Mouse (Mus musculus) G1E-ER4 (cell line): ENCODE data around the gene Capza2. TPM values are rescaled to one million over a fixed set of nuclear protein-coding genes. Genes with fewer than 3 reads are reported as not detected.

Experiments used
- GATA1 ChIP-seq: IDR thresholded peaks from one replicate; pipeline ENCODE4 v1.8.0; 2012; ENCODE audit warnings: low read length, inconsistent platforms
- polyA plus RNA-seq: library from polyadenylated mRNA; stranded (reverse); fragments of >175 nt; gene quantifications from 2 replicates; pipeline ENCODE4 v1.2.3, GENCODE M21; 2012

The Capza2 gene
- polyA plus RNA-seq, result 11.2 and 13.4 TPM in 2 replicates

- TF ChIP-seq GATA1, result no peak
Observed at GRCm38 (mm10) chr6:17635615-17636284, at the start of gene Capza2. Gene Capza2 (plus strand): TSS chr6:17636234.

- no peak for TF ChIP-seq GATA1
Observed at GRCm38 (mm10) chr6:17589049-17589952, 46.7 kb upstream of the Capza2 start.

- no peak for TF ChIP-seq GATA1
Observed at GRCm38 (mm10) chr6:17589953-17590627, 45.9 kb upstream of the Capza2 start.

- TF ChIP-seq GATA1, result no peak
Observed at GRCm38 (mm10) chr6:17593971-17594370, 42.1 kb upstream of the Capza2 start.

GRCm38 (mm10) chr6:17595712-17596462, 40.1 kb upstream of the Capza2 start:
- TF ChIP-seq GATA1, result no peak

DNA sequence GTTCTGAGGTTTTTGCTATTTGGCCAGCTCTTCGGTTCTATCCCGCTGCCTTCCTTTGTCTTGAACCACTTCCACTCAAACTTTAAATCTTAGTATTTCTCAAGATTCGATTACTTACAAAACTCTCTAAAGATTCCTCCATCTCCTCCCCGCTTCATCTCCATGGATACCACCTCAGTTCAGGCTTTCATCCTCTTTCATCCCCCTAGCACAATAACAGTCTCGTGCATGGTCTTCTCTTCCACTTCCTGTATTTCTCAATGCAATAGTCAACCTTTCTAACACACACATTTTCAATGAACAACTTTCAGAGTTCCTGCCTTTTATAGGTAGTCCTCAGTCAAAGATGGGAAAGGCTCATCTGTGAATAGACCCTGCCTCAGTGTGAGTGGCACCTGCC, 36.7 kb upstream of the Capza2 start:
- no peak for TF ChIP-seq GATA1

- no peak for TF ChIP-seq GATA1
Observed at GRCm38 (mm10) chr6:17601526-17601925, 34.5 kb upstream of the Capza2 start.

DNA sequence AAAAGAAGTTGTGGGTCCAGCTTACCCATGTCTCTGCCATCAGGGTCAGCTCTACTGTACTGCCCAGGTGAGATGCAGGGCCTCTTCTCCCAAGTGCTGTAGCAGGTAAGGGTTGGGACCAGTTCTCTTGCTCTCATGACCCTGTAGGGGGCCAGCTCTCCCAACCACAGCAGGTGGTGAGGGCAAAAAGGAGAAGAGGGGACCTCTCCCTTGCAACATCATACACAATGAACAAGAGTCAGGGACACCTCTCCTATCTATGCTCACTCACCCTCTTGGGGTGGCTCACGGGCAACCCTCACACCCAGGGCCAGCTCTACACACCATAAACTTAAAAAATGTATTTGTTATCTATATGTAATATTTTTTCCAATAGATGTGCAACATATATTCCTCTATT, 29.1 kb upstream of the Capza2 start:
- TF ChIP-seq GATA1, result no peak

- no peak for TF ChIP-seq GATA1
Observed at GRCm38 (mm10) chr6:17611352-17612010, 24.6 kb upstream of the Capza2 start.

GRCm38 (mm10) chr6:17612652-17613051, 23.4 kb upstream of the Capza2 start:
- TF ChIP-seq GATA1, result no peak

- no peak for TF ChIP-seq GATA1
Observed at GRCm38 (mm10) chr6:17620823-17621222, 15.2 kb upstream of the Capza2 start.

DNA sequence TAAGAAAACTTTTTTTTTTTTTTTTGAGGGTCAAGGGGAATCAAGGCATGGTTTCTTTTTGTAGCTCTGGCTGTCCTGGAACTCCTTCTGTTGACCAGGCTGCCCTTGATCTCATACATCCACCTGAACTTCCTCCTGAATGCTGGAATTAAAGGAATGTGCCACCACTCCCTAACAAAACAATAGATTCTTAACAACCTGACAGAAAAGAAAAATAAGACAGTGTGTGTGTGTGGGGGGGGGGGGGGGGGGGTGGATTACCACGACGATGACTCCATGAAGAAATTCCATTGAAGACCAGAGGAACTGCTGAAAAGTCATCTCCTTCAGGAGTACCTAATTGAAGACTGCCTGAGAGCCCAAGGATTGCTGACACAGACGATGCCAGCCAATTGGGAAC, 14.6 kb upstream of the Capza2 start:
- no peak for TF ChIP-seq GATA1

DNA sequence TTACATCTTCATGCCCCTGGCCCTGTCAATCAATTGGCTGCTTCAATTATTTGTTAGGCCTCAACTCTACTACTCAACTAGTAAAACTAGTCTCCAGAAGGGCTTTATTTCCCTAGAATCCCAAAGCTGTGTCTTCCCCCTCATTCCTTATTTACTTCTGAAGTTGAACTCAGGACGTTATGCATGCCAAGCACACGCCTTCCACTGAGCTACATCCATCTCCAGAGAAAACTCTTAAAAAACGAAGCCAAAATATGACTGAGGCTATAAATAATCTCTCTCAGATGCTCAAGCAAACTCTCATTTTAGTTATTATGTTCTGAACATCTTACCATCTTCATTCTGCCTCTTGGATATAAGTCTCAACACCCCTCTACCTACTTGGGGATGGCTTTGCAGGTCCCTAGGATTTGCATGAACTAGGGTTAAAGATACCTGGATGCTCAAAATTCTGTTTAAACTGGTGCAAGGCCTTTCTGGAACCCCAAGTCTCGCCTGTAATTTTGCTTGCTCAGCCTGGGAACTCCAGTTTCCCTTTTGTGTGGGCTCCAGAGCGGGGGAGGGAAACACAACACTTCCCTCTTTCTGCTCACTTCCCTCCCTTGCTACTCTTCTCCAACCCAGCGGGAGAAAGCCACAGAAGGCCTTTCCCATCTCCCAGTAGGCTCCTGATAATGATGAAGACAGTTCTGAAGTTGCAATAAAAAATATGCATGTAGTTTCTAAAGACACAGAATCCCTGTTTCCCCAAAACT, 7.2 kb upstream of the Capza2 start:
- TF ChIP-seq GATA1, result no peak

DNA sequence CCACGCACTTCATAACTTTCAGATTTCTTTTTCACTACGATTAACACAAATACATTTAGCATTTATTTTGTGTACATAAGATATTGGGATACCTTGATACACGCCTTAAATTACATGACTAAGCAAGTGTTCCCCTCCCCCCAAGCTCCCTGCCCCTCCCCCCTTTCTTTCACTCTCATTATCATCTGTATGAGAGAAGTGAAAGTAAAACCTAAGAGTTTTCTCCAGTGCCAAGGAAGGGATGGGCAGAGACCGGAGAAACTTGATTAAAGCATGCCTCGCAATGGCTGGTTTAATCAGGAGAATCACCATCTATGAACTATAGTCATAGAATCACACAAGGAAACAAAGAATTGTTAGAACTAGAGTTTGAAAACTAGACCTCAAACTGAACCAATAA, 6.3 kb upstream of the Capza2 start:
- TF ChIP-seq GATA1, result no peak
